Mouse (Mus musculus): ENCODE measurements around the gene Lrrc37a. TPM values are rescaled to one million over a fixed set of nuclear protein-coding genes. Genes with fewer than 3 reads are reported as not detected.
"Not testable (repeated sequence)": the region's sequence is repeated elsewhere in the genome, so short reads cannot be mapped to it uniquely, and the experiment has no call there.

Gene Lrrc37a
- not detected in 2 replicates for polyA plus RNA-seq (2015; fragmentation: Nextera tagmentation; extraction: Ambion mirVana)

- Histone ChIP-seq H3K36me3 (no peaks in the 10 kb centered on the region), H3K4me1 (replicated peaks) (no peaks in the 10 kb centered on the region), H3K4me2 (replicated peaks) (no peak within 1 kb of the TSS), H3K4me3 (replicated peaks) (no peak within 1 kb of the TSS), H3K9ac (no peak within 1 kb of the TSS), H3K27ac (no peak within 1 kb of the TSS), H3K27me3 (replicated peaks) (no peaks in the 10 kb centered on the region), H3K9me3 (no peaks in the 10 kb centered on the region)
- no peak for ATAC-seq
- 90% methylated on average over 12 of the region's 12 CpGs for WGBS
These were observed at the start of gene Lrrc37a for GRCm38 (mm10) chr11:103504497-103504896. Lrrc37a (minus strand) TSS chr11:103504597.

DNA sequence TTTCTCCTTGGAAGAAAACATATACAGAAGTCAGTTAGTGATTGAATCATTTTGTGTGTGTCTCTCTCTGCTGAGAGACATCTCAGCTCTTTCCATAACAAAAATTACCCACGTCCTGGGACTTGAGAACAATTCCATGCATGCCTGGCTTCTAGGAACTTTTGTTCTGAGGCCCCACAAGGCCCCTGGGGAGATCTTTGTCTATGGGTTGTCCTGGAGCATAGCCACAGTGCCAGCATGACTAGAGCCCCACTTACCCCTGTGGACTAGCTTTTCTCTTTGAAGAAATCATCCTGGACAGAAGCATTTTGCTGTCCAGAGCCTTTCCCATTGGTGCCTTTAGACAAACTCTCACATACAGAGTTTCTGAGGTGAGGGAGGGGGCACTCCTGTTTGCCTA is 30.6 kb upstream of the Lrrc37a start:
- WGBS, result 38% methylated on average over 1 of the region's 1 CpGs

DNA sequence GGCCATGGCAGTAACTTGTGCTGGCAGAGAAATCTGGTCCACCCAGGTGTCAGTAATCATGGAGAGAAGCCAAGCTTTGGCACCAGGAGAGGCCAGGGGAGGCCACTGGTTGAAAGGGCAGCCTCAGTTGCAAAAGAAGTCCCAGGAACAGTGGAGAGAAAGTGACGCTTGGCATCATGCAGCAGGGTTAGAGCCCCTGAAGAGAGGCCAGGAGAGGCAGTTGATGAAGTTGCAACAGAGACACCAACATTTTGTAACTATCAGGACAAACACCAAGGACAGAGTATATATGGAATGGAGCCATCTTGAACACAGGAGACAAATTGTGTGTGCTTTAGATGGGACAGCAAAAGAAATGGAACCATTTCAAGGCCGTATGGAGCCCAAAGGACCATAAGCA is 7.7 kb upstream of the Lrrc37a start:
- ATAC-seq, result no peak
- Histone ChIP-seq H3K4me1 (replicated peaks) (no peaks in the 10 kb centered on the region), H3K36me3 (no peaks in the 10 kb centered on the region), H3K4me2 (replicated peaks) (no peak overlapping the region), H3K4me3 (replicated peaks) (no peak overlapping the region), H3K9me3 (no peaks in the 10 kb centered on the region), H3K27ac (no peak overlapping the region), H3K27me3 (replicated peaks) (no peaks in the 10 kb centered on the region), H3K9ac (no peak overlapping the region)
- WGBS, result 74% methylated on average over 2 of the region's 2 CpGs

More for the DNA sequence above, 30.6 kb upstream of the Lrrc37a start:
- H3K27me3 ChIP-seq (replicated peaks); H3K4me1 ChIP-seq (replicated peaks); H3K9me3 ChIP-seq; H3K36me3 ChIP-seq; H3K27ac ChIP-seq; H3K4me2 ChIP-seq (replicated peaks); ATAC-seq; H3K4me3 ChIP-seq (replicated peaks); H3K9ac ChIP-seq: not testable (repeated sequence)

- WGBS, result 65% methylated on average over 7 of the region's 7 CpGs
- Histone ChIP-seq H3K9me3 (no peaks in the 10 kb centered on the region), H3K27me3 (replicated peaks) (no peaks in the 10 kb centered on the region), H3K27ac (no peak overlapping the region), H3K4me3 (replicated peaks) (no peak overlapping the region), H3K36me3 (no peaks in the 10 kb centered on the region), H3K4me1 (replicated peaks) (no peaks in the 10 kb centered on the region), H3K9ac (no peak overlapping the region), H3K4me2 (replicated peaks) (no peak overlapping the region)
- ATAC-seq, result no peak
These were observed 40.0 kb downstream of the Lrrc37a start for GRCm38 (mm10) chr11:103464443-103464842.

- not testable (repeated sequence) for H3K27ac ChIP-seq; H3K4me3 ChIP-seq (replicated peaks)
These were observed 53.3 kb downstream of the Lrrc37a start for GRCm38 (mm10) chr11:103451105-103451504.

GRCm38 (mm10) chr11:103449721-103450120 is 54.7 kb downstream of the Lrrc37a start:
- WGBS, result 90% methylated on average over 14 of the region's 14 CpGs
- H3K27ac ChIP-seq; H3K4me2 ChIP-seq (replicated peaks): not testable (repeated sequence)

More at GRCm38 (mm10) chr11:103451105-103451504, 53.3 kb downstream of the Lrrc37a start:
- ATAC-seq; H3K4me2 ChIP-seq (replicated peaks); H3K9me3 ChIP-seq; H3K9ac ChIP-seq; H3K36me3 ChIP-seq; H3K27me3 ChIP-seq (replicated peaks); H3K4me1 ChIP-seq (replicated peaks): not testable (repeated sequence)
- WGBS, result 83% methylated on average over 1 of the region's 1 CpGs

DNA sequence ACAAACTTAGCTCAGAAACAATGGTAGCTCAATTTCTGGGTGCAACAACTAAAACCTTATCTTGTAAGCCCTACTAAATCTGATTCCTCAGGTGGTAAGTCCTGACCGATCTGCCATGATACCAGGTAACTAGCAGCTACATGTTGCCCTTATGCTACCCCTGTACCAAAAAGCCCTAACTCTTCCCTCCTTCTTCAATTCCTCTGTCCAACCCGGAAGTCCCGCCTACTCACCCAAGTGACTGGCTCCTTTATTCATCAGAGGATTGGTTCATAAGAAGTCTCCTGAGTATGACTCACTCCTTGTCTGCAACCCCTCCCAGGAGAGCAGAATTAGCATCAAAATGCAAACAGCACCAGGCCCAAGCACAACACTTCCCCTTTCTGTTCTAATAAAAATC is 60.7 kb downstream of the Lrrc37a start:
- H3K4me3 ChIP-seq (replicated peaks), result no peak overlapping the region
- ATAC-seq, result no peak
- H3K27ac ChIP-seq, result no peak overlapping the region
- H3K27me3 ChIP-seq (replicated peaks), result no peaks in the 10 kb centered on the region
- H3K9me3 ChIP-seq, result no peaks in the 10 kb centered on the region
- no peaks in the 10 kb centered on the region for H3K36me3 ChIP-seq
- 92% methylated on average over 3 of the region's 3 CpGs for WGBS
- H3K4me1 ChIP-seq (replicated peaks), result no peaks in the 10 kb centered on the region
- no peak overlapping the region for H3K9ac ChIP-seq
- no peak overlapping the region for H3K4me2 ChIP-seq (replicated peaks)

More at GRCm38 (mm10) chr11:103449721-103450120, 54.7 kb downstream of the Lrrc37a start:
- not testable (repeated sequence) for H3K4me3 ChIP-seq (replicated peaks); H3K27me3 ChIP-seq (replicated peaks); ATAC-seq; H3K9ac ChIP-seq; H3K4me1 ChIP-seq (replicated peaks); H3K9me3 ChIP-seq; H3K36me3 ChIP-seq

- Histone ChIP-seq H3K27ac (no peak overlapping the region), H3K4me2 (replicated peaks) (no peak overlapping the region), H3K36me3 (no peaks in the 10 kb centered on the region), H3K9me3 (no peaks in the 10 kb centered on the region), H3K27me3 (replicated peaks) (no peaks in the 10 kb centered on the region), H3K4me3 (replicated peaks) (no peak overlapping the region), H3K9ac (no peak overlapping the region), H3K4me1 (replicated peaks) (no peaks in the 10 kb centered on the region)
- ATAC-seq, result no peak
- WGBS, result 86% methylated on average over 5 of the region's 5 CpGs
These were observed 68.1 kb downstream of the Lrrc37a start for GRCm38 (mm10) chr11:103436282-103436681.

- 23% methylated on average over 5 of the region's 5 CpGs for WGBS
- ATAC-seq, result no peak
- no peaks in the 10 kb centered on the region for H3K36me3 ChIP-seq
- no peaks in the 10 kb centered on the region for H3K9me3 ChIP-seq
- H3K4me2 ChIP-seq (replicated peaks), result no peak overlapping the region
- H3K27me3 ChIP-seq (replicated peaks), result no peaks in the 10 kb centered on the region
- H3K4me3 ChIP-seq (replicated peaks), result no peak overlapping the region
- no peaks in the 10 kb centered on the region for H3K4me1 ChIP-seq (replicated peaks)
- H3K27ac ChIP-seq, result no peak overlapping the region
- no peak overlapping the region for H3K9ac ChIP-seq
These were observed 79.4 kb downstream of the Lrrc37a start for GRCm38 (mm10) chr11:103425031-103425430.

- Histone ChIP-seq H3K27ac (no peak overlapping the region), H3K4me1 (replicated peaks) (no peaks in the 10 kb centered on the region), H3K4me3 (replicated peaks) (no peak overlapping the region), H3K36me3 (no peaks in the 10 kb centered on the region), H3K9me3 (no peaks in the 10 kb centered on the region), H3K4me2 (replicated peaks) (no peak overlapping the region), H3K9ac (no peak overlapping the region), H3K27me3 (replicated peaks) (no peaks in the 10 kb centered on the region)
- WGBS, result 80% methylated on average over 13 of the region's 13 CpGs
- no peak for ATAC-seq
These were observed 84.7 kb downstream of the Lrrc37a start for GRCm38 (mm10) chr11:103419667-103420066.

DNA sequence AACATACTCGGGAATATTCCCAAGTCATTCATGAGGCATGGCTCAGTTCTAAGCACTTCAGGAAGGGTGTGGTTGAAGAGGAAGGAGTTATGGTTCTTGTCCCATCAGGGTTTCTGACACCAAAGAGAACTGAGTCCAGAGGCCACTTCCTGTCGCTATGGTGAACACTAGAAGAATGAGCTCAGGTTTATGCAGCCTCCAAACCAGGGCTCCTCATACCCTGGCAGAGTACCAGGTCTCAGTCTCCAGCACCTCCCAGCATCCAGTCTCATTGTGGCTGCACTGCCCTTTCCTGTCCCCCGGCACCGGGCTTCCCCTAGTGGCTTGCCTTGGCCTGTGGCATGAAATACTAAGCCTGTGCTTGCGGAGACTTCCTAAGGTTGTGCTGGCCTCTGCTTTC is 85.2 kb downstream of the Lrrc37a start:
- Histone ChIP-seq H3K9ac (no peak overlapping the region), H3K4me1 (replicated peaks) (no peaks in the 10 kb centered on the region), H3K4me2 (replicated peaks) (no peak overlapping the region), H3K36me3 (no peaks in the 10 kb centered on the region), H3K4me3 (replicated peaks) (no peak overlapping the region), H3K27ac (no peak overlapping the region), H3K27me3 (replicated peaks) (no peaks in the 10 kb centered on the region), H3K9me3 (no peaks in the 10 kb centered on the region)
- WGBS, result 60% methylated on average over 5 of the region's 5 CpGs
- ATAC-seq, result no peak

- Histone ChIP-seq H3K4me3 (replicated peaks) (no peak overlapping the region), H3K36me3 (no peaks in the 10 kb centered on the region), H3K27ac (no peak overlapping the region), H3K27me3 (replicated peaks) (no peaks in the 10 kb centered on the region), H3K4me1 (replicated peaks) (peaks cover 6% of the 10 kb centered on the region), H3K9ac (no peak overlapping the region), H3K9me3 (no peaks in the 10 kb centered on the region), H3K4me2 (replicated peaks) (peak overlapping the region; percentile 85)
- no peak for ATAC-seq
- WGBS, result 91% methylated on average over 1 of the region's 1 CpGs
These were observed 90.9 kb downstream of the Lrrc37a start for GRCm38 (mm10) chr11:103413516-103413915.

- Histone ChIP-seq H3K4me1 (replicated peaks) (peaks cover 6% of the 10 kb centered on the region), H3K27me3 (replicated peaks) (no peaks in the 10 kb centered on the region), H3K27ac (peak overlapping the region; percentile 82), H3K9me3 (no peaks in the 10 kb centered on the region), H3K4me2 (replicated peaks) (peak overlapping the region; percentile 85), H3K4me3 (replicated peaks) (peak overlapping the region; percentile 85), H3K36me3 (no peaks in the 10 kb centered on the region), H3K9ac (peak overlapping the region; percentile 77)
- ATAC-seq, result peak; percentile 72
- 1% methylated on average over 14 of the region's 14 CpGs for WGBS
These were observed 91.4 kb downstream of the Lrrc37a start for GRCm38 (mm10) chr11:103412950-103413423.

Measured in intestine, embryonic 15.5 days (tissue).